In the genomic region with DNA sequence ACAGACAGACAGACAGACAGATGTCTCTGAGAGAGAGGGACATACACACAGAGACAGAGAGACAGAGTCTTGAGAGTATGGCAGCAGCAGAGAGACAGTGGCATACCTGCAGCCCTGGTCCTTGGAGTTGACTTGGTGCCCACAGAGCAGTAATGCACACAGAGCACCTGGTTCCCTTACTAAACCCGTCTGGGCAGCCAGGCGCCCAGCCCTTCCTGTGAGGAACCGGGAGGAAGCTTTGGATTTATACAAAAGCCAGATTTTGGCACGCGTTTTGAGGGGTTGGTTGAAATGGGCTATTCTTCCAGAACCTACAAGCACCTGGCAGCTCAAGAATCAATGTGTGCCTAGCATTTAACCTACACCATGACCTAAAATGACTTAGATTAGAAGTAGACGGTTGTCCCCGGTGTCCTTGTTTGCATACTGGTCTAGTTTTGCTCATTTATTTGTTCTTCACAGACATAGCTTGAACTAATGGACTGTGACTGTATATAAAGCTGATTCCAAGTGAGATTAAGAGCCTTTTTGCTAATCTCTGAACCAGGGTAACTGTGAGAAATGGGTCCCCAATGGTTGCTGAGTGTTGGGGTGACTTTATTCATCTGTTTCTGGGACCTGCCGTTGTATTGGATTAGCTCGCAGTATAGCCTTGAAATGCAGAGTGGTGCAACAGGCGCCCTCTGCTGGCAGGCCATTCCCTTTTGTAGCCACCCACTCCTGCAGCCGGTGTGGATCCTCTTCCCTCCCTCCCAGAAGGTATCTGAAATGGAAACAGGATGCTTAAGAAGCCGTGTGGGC, we compare ENCODE assay signal across 9 mouse cellular contexts.
DNase-seq lines count a peak whose midpoint lies in the region; ATAC-seq and TF ChIP-seq lines count a peak whose summit lies in the region.
"Had no signal": no experiment of that assay in that cellular context is flagged by ENCODE, and none has a peak within 500 bp of the region (broad histone marks: within the 10 kb centered on the region; RNA-seq: fewer than 3 reads in every experiment).

No protein-coding gene starts in this region.

- peak; percentile 71 for DNase-seq in embryonic facial prominence, embryonic 14.5 days (ENCODE audit: low spot score)
- peak; percentile 86 for DNase-seq in heart, embryonic 10.5 days (ENCODE audit: low spot score)
- DNase-seq in natural killer cell, adult 2 months (ENCODE audit: low spot score in 2 of 2) = peak; percentile 73 to 81

- no peak overlapping the region for H3K4me2 ChIP-seq in embryonic facial prominence, embryonic 14.5 days (ENCODE audit: low read depth, low read length)
- no peak overlapping the region for H3K4me2 ChIP-seq in kidney, embryonic 14.5 days (replicated peaks; ENCODE audit: low read depth, low read length)
- no peak overlapping the region for H3K4me2 ChIP-seq in limb, embryonic 15.5 days
- H3K4me2 ChIP-seq in stomach, embryonic 14.5 days (replicated peaks; ENCODE audit: low read depth, low read length) = no peak overlapping the region
- H3K4me2 ChIP-seq: embryonic facial prominence, embryonic 15.5 days had no signal

- no peaks in the 10 kb centered on the region for H3K36me3 ChIP-seq in C2C12 (ENCODE audit: control insufficient read depth, insufficient read depth)
- H3K36me3 ChIP-seq in embryonic facial prominence, embryonic 14.5 days (ENCODE audit: control insufficient read depth, insufficient read depth, low read length) = no peaks in the 10 kb centered on the region
- 0 out of 2 replicates have a peak, but pooled peaks cover 4% of the 10 kb centered on the region for H3K36me3 ChIP-seq in heart, embryonic 10.5 days
- H3K36me3 ChIP-seq in kidney, embryonic 14.5 days (ENCODE audit: control insufficient read depth, insufficient read depth, low read length) = no peaks in the 10 kb centered on the region; the same call in 1 of the 2 replicates
- no peaks in the 10 kb centered on the region for H3K36me3 ChIP-seq in limb, embryonic 15.5 days
- no peaks in the 10 kb centered on the region for H3K36me3 ChIP-seq in stomach, embryonic 14.5 days (ENCODE audit: control insufficient read depth, insufficient read depth, low read length)
- H3K36me3 ChIP-seq: embryonic facial prominence, embryonic 15.5 days had no signal

- TF ChIP-seq POLR2A in bone marrow, adult 2 months (IDR thresholded peaks at IDR 0.05; ENCODE audit: borderline replicate concordance, control insufficient read depth, low read depth, low read length) = no peak

- H3K79me3 ChIP-seq in C2C12 (ENCODE audit: low read depth) = no peaks in the 10 kb centered on the region

- peaks cover 18% of the 10 kb centered on the region for H3K4me1 ChIP-seq in bone marrow, adult 2 months (ENCODE audit: control insufficient read depth, insufficient read depth, low read length)
- H3K4me1 ChIP-seq in embryonic facial prominence, embryonic 14.5 days (ENCODE audit: control insufficient read depth, insufficient read depth, low read length) = peaks cover 24% of the 10 kb centered on the region
- peaks cover 80% of the 10 kb centered on the region for H3K4me1 ChIP-seq in heart, embryonic 10.5 days
- H3K4me1 ChIP-seq in kidney, embryonic 14.5 days (ENCODE audit: control insufficient read depth, insufficient read depth, low read length) = peaks cover 20% of the 10 kb centered on the region
- H3K4me1 ChIP-seq in limb, embryonic 15.5 days = peaks cover 23% of the 10 kb centered on the region
- H3K4me1 ChIP-seq in stomach, embryonic 14.5 days (ENCODE audit: control insufficient read depth, insufficient read depth, low read length) = peaks cover 23% of the 10 kb centered on the region

- H3K4me3 ChIP-seq in C2C12 (ENCODE audit: insufficient read depth, poor library complexity, severe bottlenecking) = no peak overlapping the region
- peak overlapping the region; percentile 27 for H3K4me3 ChIP-seq in bone marrow, adult 2 months (replicated peaks; ENCODE audit: control insufficient read depth, low read depth, low read length)
- H3K4me3 ChIP-seq in embryonic facial prominence, embryonic 14.5 days (ENCODE audit: low read depth, low read length) = no peak overlapping the region
- H3K4me3 ChIP-seq in heart, embryonic 10.5 days = no peak overlapping the region
- H3K4me3 ChIP-seq in kidney, embryonic 14.5 days (ENCODE audit: low read length) = no peak overlapping the region
- H3K4me3 ChIP-seq in limb, embryonic 15.5 days = no peak overlapping the region
- H3K4me3 ChIP-seq in stomach, embryonic 14.5 days (ENCODE audit: low read depth, low read length) = no peak overlapping the region
- H3K4me3 ChIP-seq: embryonic facial prominence, embryonic 15.5 days had no signal

- H3K9me3 ChIP-seq in embryonic facial prominence, embryonic 14.5 days (ENCODE audit: control insufficient read depth, low read length) = no peaks in the 10 kb centered on the region
- no peaks in the 10 kb centered on the region for H3K9me3 ChIP-seq in heart, embryonic 10.5 days
- H3K9me3 ChIP-seq in kidney, embryonic 14.5 days (ENCODE audit: control insufficient read depth, low read length) = no peaks in the 10 kb centered on the region
- no peaks in the 10 kb centered on the region for H3K9me3 ChIP-seq in limb, embryonic 15.5 days
- H3K9me3 ChIP-seq in stomach, embryonic 14.5 days (ENCODE audit: control insufficient read depth, low read depth, low read length) = no peaks in the 10 kb centered on the region
- H3K9me3 ChIP-seq: embryonic facial prominence, embryonic 15.5 days had no signal

- no peaks in the 10 kb centered on the region for H3K27me3 ChIP-seq in C2C12 (ENCODE audit: control insufficient read depth, insufficient read depth, insufficient read length)
- H3K27me3 ChIP-seq in embryonic facial prominence, embryonic 14.5 days (replicated peaks; ENCODE audit: control insufficient read depth, insufficient read depth, low read length) = no peaks in the 10 kb centered on the region
- H3K27me3 ChIP-seq in heart, embryonic 10.5 days (ENCODE audit: insufficient read depth, poor library complexity, severe bottlenecking) = no peaks in the 10 kb centered on the region
- no peaks in the 10 kb centered on the region for H3K27me3 ChIP-seq in kidney, embryonic 14.5 days (ENCODE audit: control insufficient read depth, insufficient read depth, low read length)
- H3K27me3 ChIP-seq in limb, embryonic 15.5 days = no peaks in the 10 kb centered on the region
- H3K27me3 ChIP-seq in stomach, embryonic 14.5 days (ENCODE audit: control insufficient read depth, insufficient read depth, low read length) = no peaks in the 10 kb centered on the region
- H3K27me3 ChIP-seq: embryonic facial prominence, embryonic 15.5 days had no signal

- no peak overlapping the region for H3ac ChIP-seq in C2C12 (ENCODE audit: control insufficient read depth, insufficient read length, low read depth)

- WGBS in bone marrow, adult 2 months = 28% methylated on average over 12 of the region's 12 CpGs
- 40% methylated on average over 12 of the region's 12 CpGs for WGBS in embryonic facial prominence, embryonic 14.5 days
- WGBS in heart, embryonic 10.5 days = 40% methylated on average over 12 of the region's 12 CpGs
- 45% methylated on average over 12 of the region's 12 CpGs for WGBS in kidney, embryonic 14.5 days
- 38% methylated on average over 12 of the region's 12 CpGs for WGBS in limb, embryonic 15.5 days
- 32% methylated on average over 12 of the region's 12 CpGs for WGBS in stomach, embryonic 14.5 days

- H3K79me2 ChIP-seq in C2C12 (ENCODE audit: control insufficient read depth, insufficient read depth) = peaks cover 37% of the 10 kb centered on the region

- ATAC-seq in embryonic facial prominence, embryonic 14.5 days (ENCODE audit: low read depth) = peak; percentile 79
- ATAC-seq in kidney, embryonic 14.5 days (ENCODE audit: low FRiP score, low TSS enrichment) = 0 out of 2 replicates have a peak, but pooled peaks have one; percentile 22
- peak; percentile 64; the same call in 1 of the 2 replicates for ATAC-seq in limb, embryonic 15.5 days (ENCODE audit: insufficient number of reproducible peaks, low FRiP score, low TSS enrichment, low read depth)
- ATAC-seq in stomach, embryonic 14.5 days (ENCODE audit: insufficient number of reproducible peaks, insufficient read depth, low FRiP score, low read depth) = peak; percentile 73

- 0 out of 2 replicates have a peak overlapping the region, but pooled peaks have one; percentile 19 for H3K27ac ChIP-seq in bone marrow, adult 2 months (ENCODE audit: control insufficient read depth, insufficient read depth, low read depth, low read length, poor library complexity)
- no peak overlapping the region for H3K27ac ChIP-seq in embryonic facial prominence, embryonic 14.5 days (replicated peaks; ENCODE audit: low read depth, low read length)
- H3K27ac ChIP-seq in heart, embryonic 10.5 days = peak overlapping the region; percentile 60; the same call in 1 of the 2 replicates
- 0 out of 2 replicates have a peak overlapping the region, but pooled peaks have one; percentile 17 for H3K27ac ChIP-seq in kidney, embryonic 14.5 days (ENCODE audit: low read depth, low read length)
- H3K27ac ChIP-seq in limb, embryonic 15.5 days = no peak overlapping the region
- H3K27ac ChIP-seq in stomach, embryonic 14.5 days (ENCODE audit: low read length) = no peak overlapping the region
- H3K27ac ChIP-seq: embryonic facial prominence, embryonic 15.5 days had no signal

- no peak overlapping the region for H3K9ac ChIP-seq in embryonic facial prominence, embryonic 14.5 days (ENCODE audit: low read depth, low read length)
- no peak overlapping the region for H3K9ac ChIP-seq in kidney, embryonic 14.5 days (ENCODE audit: low read depth, low read length)
- H3K9ac ChIP-seq in limb, embryonic 15.5 days = no peak overlapping the region
- no peak overlapping the region for H3K9ac ChIP-seq in stomach, embryonic 14.5 days (replicated peaks; ENCODE audit: low read depth, low read length)
- H3K9ac ChIP-seq: embryonic facial prominence, embryonic 15.5 days had no signal

- TF ChIP-seq CTCF in C2C12 (IDR thresholded peaks at IDR 0.05; ENCODE audit: control insufficient read depth, insufficient read depth, insufficient read length) = peak; percentile 79
- TF ChIP-seq CTCF in bone marrow, adult 2 months (IDR thresholded peaks at IDR 0.05; ENCODE audit: control insufficient read depth, insufficient read depth, low read length) = peak; percentile 90

TF ChIP-seq in C2C12, 6 proteins besides CTCF, POLR2A, EP300 and RAD21:
- TF ChIP-seq USF1 (IDR thresholded peaks at IDR 0.05; ENCODE audit: low read depth) (no peak), FOSL1 (IDR thresholded peaks at IDR 0.05; ENCODE audit: insufficient read depth, low read length, poor library complexity, severe bottlenecking) (no peak), MYOD1 (IDR thresholded peaks at IDR 0.05; ENCODE audit: control insufficient read depth, insufficient read length, low read depth) (no peak), CEBPB (IDR thresholded peaks at IDR 0.05; ENCODE audit: low read depth) (no peak), MAX (IDR thresholded peaks at IDR 0.05) (no peak), MYOG (IDR thresholded peaks at IDR 0.05; ENCODE audit: control insufficient read depth, extremely low read depth, insufficient read length) (no peak)

Comparison
In these comparisons a context has a peak if more than half of its experiments do, and no peak if none do; other contexts are left out.
1. H3K27ac ChIP-seq: peak in bone marrow, adult 2 months (single experiment), heart, embryonic 10.5 days (single experiment) and kidney, embryonic 14.5 days (single experiment); none in embryonic facial prominence, embryonic 14.5 days (single experiment), limb, embryonic 15.5 days (single experiment) and stomach, embryonic 14.5 days (single experiment).
2. ATAC-seq: peak in every context shown above with its lines; median percentile 79 in embryonic facial prominence, embryonic 14.5 days; 73 in stomach, embryonic 14.5 days; 64 in limb, embryonic 15.5 days; 22 in kidney, embryonic 14.5 days.
3. Peak in every context shown above with its lines, with median percentiles within 50 percentile points of each other: DNase-seq.